Mouse (Mus musculus): ENCODE data around the gene Disp2. TPM values are rescaled to one million over a fixed set of nuclear protein-coding genes. Genes with fewer than 3 reads are reported as not detected.

Disp2 gene
- polyA plus RNA-seq, 1 experiment from 2014 or later: 0.59 TPM

DNA sequence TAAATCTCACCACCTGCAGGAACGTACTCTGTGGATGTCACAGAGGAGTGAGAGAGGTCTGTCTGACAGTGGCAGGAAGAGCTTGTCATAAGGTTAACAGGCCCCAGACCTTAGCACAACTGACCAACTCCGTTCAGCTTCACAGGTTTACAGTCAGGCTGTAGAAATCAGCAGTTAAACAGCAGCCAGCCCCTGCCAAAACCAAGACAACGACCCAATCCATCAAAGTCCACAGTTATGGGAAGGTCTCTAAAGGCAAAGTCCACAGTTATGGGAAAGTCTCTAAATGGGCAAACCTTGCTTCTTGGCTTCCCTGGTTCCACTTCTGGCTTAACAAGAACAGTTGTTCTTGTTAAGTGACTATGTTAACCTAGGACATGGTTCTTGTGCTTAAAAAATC lies 64.9 kb downstream of the Disp2 start:
- Histone ChIP-seq H3K4me3 (ENCODE audit: low read depth, low read length) (no peak overlapping the region), H3K27me3 (ENCODE audit: insufficient read depth, low read length) (no peaks in the 10 kb centered on the region), H3K9ac (no peak overlapping the region), H3K27ac (ENCODE audit: low read depth) (no peak overlapping the region), H3K4me1 (ENCODE audit: insufficient read depth) (no peaks in the 10 kb centered on the region), H3K9me3 (ENCODE audit: low read depth, low read length) (no peaks in the 10 kb centered on the region), H3K4me2 (no peak overlapping the region), H3K36me3 (ENCODE audit: insufficient read depth) (no peaks in the 10 kb centered on the region)
- no peak for ATAC-seq (ENCODE audit: insufficient read depth)
- no peak for DNase-seq
- 69% methylated on average over 3 of the region's 3 CpGs for WGBS
- no peak for TF ChIP-seq CTCF (IDR thresholded peaks at IDR 0.05; ENCODE audit: low read depth)

DNA sequence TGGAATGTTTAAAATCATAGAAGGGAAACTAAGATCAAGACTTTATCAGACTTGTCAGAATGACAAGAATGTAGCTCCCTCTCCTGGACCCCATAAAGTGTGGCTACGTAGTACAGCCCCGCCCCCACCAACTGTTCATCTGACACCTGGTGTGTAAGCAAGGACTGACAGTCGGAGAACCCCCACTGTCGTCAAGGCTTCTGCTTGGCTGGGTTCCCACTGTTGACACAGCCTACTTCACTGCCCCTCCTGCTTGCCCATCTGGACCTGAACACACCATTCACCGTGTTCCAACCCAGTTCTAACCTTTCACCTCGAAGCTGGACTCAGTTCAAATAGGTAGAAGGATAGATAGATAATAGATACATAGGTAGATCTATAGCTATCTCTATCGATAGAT lies 66.7 kb downstream of the Disp2 start:
- ATAC-seq (ENCODE audit: insufficient read depth) (no peak), DNase-seq (no peak)
- no peak overlapping the region for H3K4me2 ChIP-seq
- TF ChIP-seq CTCF (IDR thresholded peaks at IDR 0.05; ENCODE audit: low read depth): no peak
- no peak overlapping the region for H3K27ac ChIP-seq (ENCODE audit: low read depth)
- 37% methylated on average over 7 of the region's 7 CpGs for WGBS
- H3K4me3 ChIP-seq (ENCODE audit: low read depth, low read length): no peak overlapping the region
- H3K27me3 ChIP-seq (ENCODE audit: insufficient read depth, low read length): no peaks in the 10 kb centered on the region
- H3K4me1 ChIP-seq (ENCODE audit: insufficient read depth): no peaks in the 10 kb centered on the region
- no peaks in the 10 kb centered on the region for H3K36me3 ChIP-seq (ENCODE audit: insufficient read depth)
- no peak overlapping the region for H3K9ac ChIP-seq
- H3K9me3 ChIP-seq (ENCODE audit: low read depth, low read length): no peaks in the 10 kb centered on the region

DNA sequence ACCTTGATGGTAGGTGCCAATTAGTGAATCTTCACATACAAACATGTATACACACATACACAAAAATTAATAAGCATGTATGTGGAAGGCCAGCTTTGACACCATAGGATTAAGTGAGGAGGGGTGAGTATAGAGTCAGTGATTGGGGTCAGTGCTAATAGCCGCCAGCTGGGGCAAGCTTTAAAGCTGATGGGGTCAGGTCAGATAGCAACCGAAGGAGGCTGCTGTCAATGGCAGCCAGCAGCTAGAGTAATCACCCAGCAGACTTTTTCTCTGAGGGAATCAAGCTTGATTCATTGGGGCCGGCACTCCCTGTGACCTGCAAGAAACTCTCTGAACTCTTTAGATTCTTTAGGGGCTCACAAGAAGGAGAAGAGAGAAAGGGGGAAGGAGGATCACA lies 72.2 kb downstream of the Disp2 start:
- no peak for ATAC-seq (ENCODE audit: insufficient read depth)
- Histone ChIP-seq H3K4me2 (no peak overlapping the region), H3K9me3 (ENCODE audit: low read depth, low read length) (no peaks in the 10 kb centered on the region), H3K27me3 (ENCODE audit: insufficient read depth, low read length) (no peaks in the 10 kb centered on the region), H3K4me1 (ENCODE audit: insufficient read depth) (no peaks in the 10 kb centered on the region), H3K27ac (ENCODE audit: low read depth) (no peak overlapping the region), H3K9ac (no peak overlapping the region), H3K36me3 (ENCODE audit: insufficient read depth) (no peaks in the 10 kb centered on the region), H3K4me3 (ENCODE audit: low read depth, low read length) (no peak overlapping the region)
- WGBS: 16% methylated on average over 3 of the region's 3 CpGs
- no peak for DNase-seq
- no peak for TF ChIP-seq CTCF (IDR thresholded peaks at IDR 0.05; ENCODE audit: low read depth)

Other genes with a start within 250 kb of the Disp2 start
- gene Bmf, start 230.0 kb upstream of the Disp2 start, polyA plus RNA-seq (2014; fragmentation: Nextera tagmentation; extraction: Ambion mirVana): 5.0 and 7.1 TPM in 2 replicates
- 125 and 133 TPM in 2 replicates for gene Bub1b, start 181.5 kb upstream of the Disp2 start, polyA plus RNA-seq (2014; fragmentation: Nextera tagmentation; extraction: Ambion mirVana)
- 0.93 and 0.95 TPM in 2 replicates for gene Pak6, start 116.4 kb upstream of the Disp2 start, polyA plus RNA-seq (2014; fragmentation: Nextera tagmentation; extraction: Ambion mirVana)
- gene Ankrd63, start 75.8 kb upstream of the Disp2 start, polyA plus RNA-seq (2014; fragmentation: Nextera tagmentation; extraction: Ambion mirVana): not detected in 2 replicates
- 1.3 and 1.5 TPM in 2 replicates for gene Plcb2, start 51.3 kb upstream of the Disp2 start, polyA plus RNA-seq (2014; fragmentation: Nextera tagmentation; extraction: Ambion mirVana)
- 24.3 and 25.0 TPM in 2 replicates for gene Inafm2, start 34.0 kb upstream of the Disp2 start, polyA plus RNA-seq (2014; fragmentation: Nextera tagmentation; extraction: Ambion mirVana)
- gene Ccdc9b, start 17.1 kb upstream of the Disp2 start, polyA plus RNA-seq (2014; fragmentation: Nextera tagmentation; extraction: Ambion mirVana): 0.50 and 0.55 TPM in 2 replicates
- gene Phgr1, start 7.0 kb upstream of the Disp2 start, polyA plus RNA-seq (2014; fragmentation: Nextera tagmentation; extraction: Ambion mirVana): not detected in 2 replicates
- 142 and 145 TPM in 2 replicates for gene Knstrn, start 34.3 kb downstream of the Disp2 start, polyA plus RNA-seq (2014; fragmentation: Nextera tagmentation; extraction: Ambion mirVana)
- gene Ivd, start 82.2 kb downstream of the Disp2 start, polyA plus RNA-seq (2014; fragmentation: Nextera tagmentation; extraction: Ambion mirVana): 56.8 and 66.0 TPM in 2 replicates
- 0.83 and 0.92 TPM in 2 replicates for gene Bahd1, start 120.7 kb downstream of the Disp2 start, polyA plus RNA-seq (2014; fragmentation: Nextera tagmentation; extraction: Ambion mirVana)
- 39.4 and 40.8 TPM in 2 replicates for gene Chst14, start 146.8 kb downstream of the Disp2 start, polyA plus RNA-seq (2014; fragmentation: Nextera tagmentation; extraction: Ambion mirVana)
- gene Ccdc32, start 249.7 kb downstream of the Disp2 start, polyA plus RNA-seq (2014; fragmentation: Nextera tagmentation; extraction: Ambion mirVana): 19.9 and 21.0 TPM in 2 replicates